Mouse (Mus musculus) forebrain, embryonic 12.5 days (tissue): ENCODE measurements around the gene Socs7. TPM values are rescaled to one million over a fixed set of nuclear protein-coding genes. Genes with fewer than 3 reads are reported as not detected.

Source experiments
- ATAC-seq: fragments of 200-750 bp; cut with Nextera tagmentation; 2 replicates; pipeline ENCODE4 v1.8.0; 2017; ENCODE audit warnings: moderate TSS enrichment; ENCODE audit not compliant: low FRiP score
- H3K27ac ChIP-seq: fragments of 300-500 bp; sonication (generic); 2 replicates; pipeline ENCODE4 v1.5.1; 2016; ENCODE audit warnings: mild to moderate bottlenecking
- H3K27me3 ChIP-seq: fragments of 300-500 bp; sonication (generic); 2 replicates; pipeline ENCODE4 v1.6.1; 2016; ENCODE audit warnings: mild to moderate bottlenecking
- H3K36me3 ChIP-seq: fragments of 300-500 bp; sonication (generic); replicated peaks from 2 replicates; pipeline ENCODE4 v1.6.1; 2016; ENCODE audit warnings: mild to moderate bottlenecking
- H3K4me1 ChIP-seq: fragments of 300-500 bp; sonication (generic); 2 replicates; pipeline ENCODE4 v1.6.1; 2016
- H3K4me2 ChIP-seq: fragments of 300-500 bp; sonication (generic); 2 replicates; pipeline ENCODE4 v1.6.1; 2016; ENCODE audit warnings: mild to moderate bottlenecking, moderate library complexity
- H3K4me3 ChIP-seq: fragments of 300-500 bp; sonication (generic); replicated peaks from 2 replicates; pipeline ENCODE4 v1.5.1; 2016; ENCODE audit warnings: mild to moderate bottlenecking
- H3K9ac ChIP-seq: fragments of 300-500 bp; sonication (generic); 2 replicates; pipeline ENCODE4 v1.6.1; 2016; ENCODE audit warnings: mild to moderate bottlenecking
- H3K9me3 ChIP-seq: fragments of 300-500 bp; sonication (generic); 2 replicates; pipeline ENCODE4 v1.6.1; 2016
- WGBS: fragments of 180-500 bp; shearing (Covaris S2); methylation state at CpG from one replicate; pipeline ENCODE4 v1.1.7; 2016; 5-methylcytosine and 5-hydroxymethylcytosine counted together
- polyA plus RNA-seq: library from polyadenylated mRNA; unstranded; fragments of >200 nt; fragmentation: Nextera tagmentation; extraction: Ambion mirVana; gene quantifications from 2 replicates; pipeline ENCODE4 v1.2.1, GENCODE M21; 2016

Gene Socs7
- polyA plus RNA-seq, 1 experiment from 2014 or later = 8.0 TPM

- WGBS = 7% methylated on average over 3 of the region's 3 CpGs
- H3K27me3 ChIP-seq = peaks cover 65% of the 10 kb centered on the region
- H3K4me1 ChIP-seq = peaks cover 30% of the 10 kb centered on the region
- H3K9me3 ChIP-seq = no peaks in the 10 kb centered on the region
- no peak for ATAC-seq
- no peak overlapping the region for H3K4me3 ChIP-seq
- no peak overlapping the region for H3K9ac ChIP-seq
- H3K27ac ChIP-seq = 0 out of 2 replicates have a peak overlapping the region, but pooled peaks have one; percentile 26
- H3K4me2 ChIP-seq = peak overlapping the region; percentile 23
- H3K36me3 ChIP-seq = no peaks in the 10 kb centered on the region
These were observed 79.3 kb downstream of the Socs7 start for GRCm38 (mm10) chr11:97441658-97442125.

GRCm38 (mm10) chr11:97442891-97443675 is 80.7 kb downstream of the Socs7 start:
- Histone ChIP-seq H3K4me2 (no peak overlapping the region), H3K9ac (no peak overlapping the region), H3K9me3 (no peaks in the 10 kb centered on the region), H3K27me3 (peaks cover 58% of the 10 kb centered on the region), H3K36me3 (no peaks in the 10 kb centered on the region), H3K4me1 (peaks cover 23% of the 10 kb centered on the region), H3K4me3 (no peak overlapping the region), H3K27ac (no peak overlapping the region)
- no peak for ATAC-seq
- WGBS = 89% methylated on average over 11 of the region's 11 CpGs

GRCm38 (mm10) chr11:97445596-97445995 is 83.2 kb downstream of the Socs7 start:
- H3K27me3 ChIP-seq = peaks cover 33% of the 10 kb centered on the region
- H3K9ac ChIP-seq = no peak overlapping the region
- no peaks in the 10 kb centered on the region for H3K36me3 ChIP-seq
- 0 out of 2 replicates have a peak overlapping the region, but pooled peaks have one; percentile 0 for H3K27ac ChIP-seq
- H3K4me2 ChIP-seq = no peak overlapping the region
- H3K4me1 ChIP-seq = peaks cover 28% of the 10 kb centered on the region
- 82% methylated on average over 6 of the region's 6 CpGs for WGBS
- H3K9me3 ChIP-seq = no peaks in the 10 kb centered on the region
- no peak overlapping the region for H3K4me3 ChIP-seq
- no peak for ATAC-seq

- H3K4me2 ChIP-seq = no peak overlapping the region
These were observed 83.7 kb downstream of the Socs7 start for GRCm38 (mm10) chr11:97445999-97446511.

GRCm38 (mm10) chr11:97447979-97448378 is 85.6 kb downstream of the Socs7 start:
- H3K9me3 ChIP-seq = no peaks in the 10 kb centered on the region
- H3K9ac ChIP-seq = no peak overlapping the region
- H3K27ac ChIP-seq = no peak overlapping the region
- 70% methylated on average over 7 of the region's 7 CpGs for WGBS
- no peak for ATAC-seq
- no peak overlapping the region for H3K4me3 ChIP-seq
- peaks cover 9% of the 10 kb centered on the region for H3K27me3 ChIP-seq
- H3K4me1 ChIP-seq = peaks cover 29% of the 10 kb centered on the region
- no peak overlapping the region for H3K4me2 ChIP-seq
- H3K36me3 ChIP-seq = 0 out of 2 replicates have a peak, but pooled peaks cover 4% of the 10 kb centered on the region

More at GRCm38 (mm10) chr11:97445999-97446511, 83.7 kb downstream of the Socs7 start:
- no peak for ATAC-seq
- no peak overlapping the region for H3K4me3 ChIP-seq
- no peak overlapping the region for H3K9ac ChIP-seq
- WGBS = 55% methylated on average over 4 of the region's 4 CpGs
- no peaks in the 10 kb centered on the region for H3K36me3 ChIP-seq
- peaks cover 28% of the 10 kb centered on the region for H3K27me3 ChIP-seq
- no peak overlapping the region for H3K27ac ChIP-seq
- H3K9me3 ChIP-seq = no peaks in the 10 kb centered on the region
- peaks cover 31% of the 10 kb centered on the region for H3K4me1 ChIP-seq

Other genes with a start within 250 kb of the Socs7 start
- gene Tbx21, start 247.2 kb upstream of the Socs7 start, polyA plus RNA-seq = 0.19 and 0.33 TPM in 2 replicates
- gene Tbkbp1, start 211.1 kb upstream of the Socs7 start, polyA plus RNA-seq = 5.7 and 6.5 TPM in 2 replicates
- 71.3 and 73.9 TPM in 2 replicates for gene Kpnb1, start 174.7 kb upstream of the Socs7 start, polyA plus RNA-seq
- gene Npepps, start 81.9 kb upstream of the Socs7 start, polyA plus RNA-seq = 138 and 146 TPM in 2 replicates
- gene Mrpl45, start 46.8 kb upstream of the Socs7 start, polyA plus RNA-seq = 51.3 and 53.3 TPM in 2 replicates
- 0.11 and 0.22 TPM in 2 replicates for gene Gpr179, start 10.5 kb upstream of the Socs7 start, polyA plus RNA-seq
- gene Arhgap23, start 53.0 kb downstream of the Socs7 start, polyA plus RNA-seq = 4.2 and 5.1 TPM in 2 replicates
- 0.50 and 0.79 TPM in 2 replicates for gene 4933428G20Rik, start 137.8 kb downstream of the Socs7 start, polyA plus RNA-seq
- 5.2 and 5.7 TPM in 2 replicates for gene Srcin1, start 213.6 kb downstream of the Socs7 start, polyA plus RNA-seq